Mouse (Mus musculus) CH12.LX (cell line): ENCODE data around the gene Intu. TPM values are rescaled to one million over a fixed set of nuclear protein-coding genes. Genes with fewer than 3 reads are reported as not detected.

Experiments used
- DNase-seq: peaks from one replicate; pipeline ENCODE4 v3.0.0-alpha.2; 2013; ENCODE audit errors: extremely low read depth
- H3K27ac ChIP-seq: 2 replicates; pipeline ENCODE4 v1.5.1; 2012; ENCODE audit warnings: low read depth, mild to moderate bottlenecking, control low read depth, moderate library complexity; ENCODE audit not compliant: insufficient read depth
- H3K27me3 ChIP-seq: replicated peaks from 2 replicates; pipeline ENCODE3; 2012; ENCODE audit warnings: inconsistent platforms
- H3K36me3 ChIP-seq, 2 experiments: replicated peaks in 1 of 2; 2 replicates each; pipeline versions ENCODE3 to v1.6.1; 2012; ENCODE audit warnings: inconsistent platforms in 1 of 2, low read length in 1 of 2, mild to moderate bottlenecking in 1 of 2, mixed read lengths in 1 of 2, moderate library complexity in 1 of 2; ENCODE audit not compliant: control insufficient read depth in 1 of 2, insufficient read depth in 1 of 2
- H3K4me1 ChIP-seq, 2 experiments: 2 replicates each; pipeline ENCODE4 v1.6.1; 2012; ENCODE audit warnings: inconsistent platforms in 1 of 2, moderate library complexity in 1 of 2; ENCODE audit not compliant: insufficient read depth in 2 of 2, control insufficient read depth in 1 of 2
- H3K4me2 ChIP-seq: 2 replicates; pipeline ENCODE4 v1.6.1; 2012; ENCODE audit warnings: low read depth, mild to moderate bottlenecking, control low read depth; ENCODE audit not compliant: poor library complexity, insufficient read depth, severe bottlenecking
- H3K4me3 ChIP-seq, 3 experiments: fragments of 150-350 bp in 1 of 3; sonication (generic) in 1 of 3; replicated peaks in 1 of 3; 2 replicates each; pipeline versions ENCODE3 to v1.5.1; 2011 to 2012; ENCODE audit warnings: low read depth in 2 of 3, low read length in 2 of 3, mild to moderate bottlenecking in 2 of 3, moderate library complexity in 2 of 3, control low read depth in 1 of 3, improper control_type of control experiment in 1 of 3, inconsistent platforms in 1 of 3, mixed read lengths in 1 of 3; ENCODE audit not compliant: poor library complexity in 1 of 3
- H3K79me2 ChIP-seq: replicated peaks from 2 replicates; pipeline ENCODE4 v1.6.1; 2012; ENCODE audit warnings: mild to moderate bottlenecking, moderate library complexity; ENCODE audit not compliant: control insufficient read depth, poor library complexity, insufficient read depth, severe bottlenecking; ENCODE audit errors: extremely low read depth
- H3K9ac ChIP-seq: 2 replicates; pipeline ENCODE4 v1.6.1; 2012; ENCODE audit warnings: low read depth, mild to moderate bottlenecking, control low read depth, moderate library complexity; ENCODE audit not compliant: insufficient read depth
- H3K9me3 ChIP-seq: replicated peaks from 2 replicates; pipeline ENCODE3; 2012; ENCODE audit warnings: low read length, inconsistent platforms, mixed read lengths
- BHLHE40 ChIP-seq: IDR thresholded peaks from 2 replicates; pipeline ENCODE4 v1.6.1; 2011; ENCODE audit warnings: mild to moderate bottlenecking, low read depth, low read length, improper control_type of control experiment
- CHD2 ChIP-seq: IDR thresholded peaks from 2 replicates; pipeline ENCODE4 v1.6.1; 2011; ENCODE audit warnings: low read length, improper control_type of control experiment
- E2F4 ChIP-seq: IDR thresholded peaks from 2 replicates; pipeline ENCODE4 v1.6.1; 2011; ENCODE audit warnings: low read depth, low read length, improper control_type of control experiment; ENCODE audit not compliant: insufficient replicate concordance
- ELF1 ChIP-seq: IDR thresholded peaks from 2 replicates; pipeline ENCODE4 v1.6.1; 2014; ENCODE audit warnings: low read depth, mild to moderate bottlenecking, inconsistent platforms, low read length, improper control_type of control experiment
- GABPA ChIP-seq: IDR thresholded peaks from 2 replicates; pipeline ENCODE4 v1.6.1; 2012; ENCODE audit warnings: low read depth, low read length, improper control_type of control experiment, inconsistent platforms; ENCODE audit not compliant: insufficient replicate concordance
- IRF4 ChIP-seq: IDR thresholded peaks from 2 replicates; pipeline ENCODE4 v1.6.1; 2014; ENCODE audit warnings: low read depth, mild to moderate bottlenecking, inconsistent platforms, low read length, improper control_type of control experiment
- JUND ChIP-seq: conservative IDR thresholded peaks from 2 replicates; pipeline ENCODE4 v1.6.1; 2011; ENCODE audit warnings: low read depth, low read length, improper control_type of control experiment
- MEF2A ChIP-seq: IDR thresholded peaks from 2 replicates; pipeline ENCODE4 v1.6.1; 2014; ENCODE audit warnings: low read depth, mild to moderate bottlenecking, inconsistent platforms, low read length, improper control_type of control experiment, borderline replicate concordance
- MYC ChIP-seq: IDR thresholded peaks from 2 replicates; pipeline ENCODE4 v1.6.1; 2011; ENCODE audit warnings: low read depth, mild to moderate bottlenecking, improper control_type of control experiment, low read length
- NRF1 ChIP-seq: IDR thresholded peaks from 2 replicates; pipeline ENCODE4 v1.6.1; 2014; ENCODE audit warnings: low read depth, mild to moderate bottlenecking, inconsistent platforms, low read length, improper control_type of control experiment, moderate library complexity
- PAX5 ChIP-seq: IDR thresholded peaks from 2 replicates; pipeline ENCODE4 v1.6.1; 2012; ENCODE audit warnings: low read length, inconsistent platforms, mixed read lengths
- POLR2AphosphoS2 ChIP-seq: IDR thresholded peaks from 2 replicates; pipeline ENCODE4 v1.6.1; 2011; ENCODE audit warnings: low read depth, low read length, improper control_type of control experiment
- RAD21 ChIP-seq: IDR thresholded peaks from 2 replicates; pipeline ENCODE4 v1.6.1; 2011; ENCODE audit warnings: low read depth, mild to moderate bottlenecking, low read length, improper control_type of control experiment, moderate library complexity
- SIN3A ChIP-seq: IDR thresholded peaks from 2 replicates; pipeline ENCODE4 v1.6.1; 2012; ENCODE audit warnings: low read length, improper control_type of control experiment, inconsistent platforms
- TCF12 ChIP-seq: IDR thresholded peaks from 2 replicates; pipeline ENCODE4 v1.6.1; 2014; ENCODE audit warnings: low read depth, mild to moderate bottlenecking, inconsistent platforms, low read length, improper control_type of control experiment
- UBTF ChIP-seq: IDR thresholded peaks from 2 replicates; pipeline ENCODE4 v1.6.1; 2012; ENCODE audit warnings: low read depth, mild to moderate bottlenecking, inconsistent platforms, low read length, improper control_type of control experiment, moderate library complexity
- USF2 ChIP-seq: conservative IDR thresholded peaks from 2 replicates; pipeline ENCODE4 v1.6.1; 2011; ENCODE audit warnings: low read depth, low read length, improper control_type of control experiment
- ZC3H11A ChIP-seq: IDR thresholded peaks from 2 replicates; pipeline ENCODE4 v1.6.1; 2012; ENCODE audit warnings: low read depth, mild to moderate bottlenecking, inconsistent platforms, low read length, improper control_type of control experiment
- ZMIZ1 ChIP-seq: IDR thresholded peaks from 2 replicates; pipeline ENCODE4 v1.6.1; 2012; ENCODE audit warnings: low read depth, mild to moderate bottlenecking, inconsistent platforms, low read length, improper control_type of control experiment
- ZNF384 ChIP-seq: IDR thresholded peaks from 2 replicates; pipeline ENCODE4 v1.6.1; 2012; ENCODE audit warnings: low read depth, low read length, improper control_type of control experiment, inconsistent platforms
- dilution Hi-C: fragments of 300-500 bp; cut with MboI; formaldehyde crosslinking; loops from 2 replicates; pipeline ENCODE4 v1.14.3; 2020; ENCODE audit warnings: low sequenced_read_pairs; ENCODE audit not compliant: extremely low pct_unique_long_range_greater_than_20kb, extremely low pct_ligation_motif_present
- in situ Hi-C: fragments of 300-500 bp; cut with MboI; formaldehyde crosslinking; loops from 3 replicates; pipeline ENCODE4 v1.14.3; 2019; ENCODE audit warnings: low sequenced_read_pairs, low pct_ligation_motif_present, low pct_unique_long_range_greater_than_20kb, mixed read lengths
- polyA plus RNA-seq: library from polyadenylated mRNA; unstranded; fragments of >175 nt; gene quantifications from 2 replicates; pipeline ENCODE4 v1.2.1, GENCODE M21; 2012; ENCODE audit warnings: low read depth; ENCODE audit not compliant: insufficient read length
- total RNA-seq, 2 experiments: library from RNA; depleted of rRNA; stranded (reverse); fragments of 300-350 nt in 1 of 2; fragments of >200 nt in 1 of 2; gene quantifications; 2 replicates each; pipeline ENCODE4 v1.2.3; 2012 to 2014

The Intu gene
- total and polyA plus RNA-seq, 3 experiments, result not detected

GRCm38 (mm10) chr3:40656339-40656738 is 125.3 kb downstream of the Intu start:
- Histone ChIP-seq H3K4me3 (no peak overlapping the region), H3K9ac (no peak overlapping the region), H3K9me3 (no peaks in the 10 kb centered on the region), H3K4me2 (no peak overlapping the region), H3K27ac (no peak overlapping the region), H3K36me3 (no peaks in the 10 kb centered on the region)
- no peak for DNase-seq
- TF ChIP-seq RAD21 (no peak), GABPA (no peak), JUND (no peak), SIN3A (no peak), ELF1 (no peak), PAX5 (no peak), MYC (no peak), ZC3H11A (no peak), MEF2A (no peak)
- TF ChIP-seq, all 38 proteins: peak for 0
- H3K27me3 ChIP-seq, result no peaks in the 10 kb centered on the region
- peaks cover 2 to 8% of the 10 kb centered on the region in 2 experiments; a peak in 3 of 4 replicates for H3K4me1 ChIP-seq
- H3K79me2 ChIP-seq, result no peaks in the 10 kb centered on the region
- in situ Hi-C loops, result no loop called here
- dilution Hi-C loops, result no loop called here

- DNase-seq, result no peak
- Histone ChIP-seq H3K27ac (no peak overlapping the region), H3K27me3 (no peaks in the 10 kb centered on the region), H3K4me2 (no peak overlapping the region), H3K4me3 (no peak overlapping the region), H3K9me3 (peaks cover under 1% of the 10 kb centered on the region), H3K4me1 (no peaks in the 10 kb centered on the region), H3K36me3 (no peaks in the 10 kb centered on the region), H3K9ac (no peak overlapping the region), H3K79me2 (no peaks in the 10 kb centered on the region)
- dilution Hi-C loops (no loop called here), in situ Hi-C loops (no loop called here)
- TF ChIP-seq ELF1, result no peak
- TF ChIP-seq USF2, result no peak
- TF ChIP-seq TCF12, result no peak
- TF ChIP-seq GABPA, result no peak
- no peak for TF ChIP-seq RAD21
- no peak for TF ChIP-seq NRF1
- TF ChIP-seq POLR2AphosphoS2, result no peak
- TF ChIP-seq BHLHE40, result no peak
- TF ChIP-seq CHD2, result no peak
- TF ChIP-seq ZNF384, result no peak
- no peak for TF ChIP-seq ZC3H11A
- TF ChIP-seq SIN3A, result no peak
- no peak for TF ChIP-seq E2F4
- TF ChIP-seq ZMIZ1, result no peak
- TF ChIP-seq UBTF, result no peak
- TF ChIP-seq IRF4, result no peak
Measured at GRCm38 (mm10) chr3:40660231-40660630, 129.1 kb downstream of the Intu start.
